In the genomic region with DNA sequence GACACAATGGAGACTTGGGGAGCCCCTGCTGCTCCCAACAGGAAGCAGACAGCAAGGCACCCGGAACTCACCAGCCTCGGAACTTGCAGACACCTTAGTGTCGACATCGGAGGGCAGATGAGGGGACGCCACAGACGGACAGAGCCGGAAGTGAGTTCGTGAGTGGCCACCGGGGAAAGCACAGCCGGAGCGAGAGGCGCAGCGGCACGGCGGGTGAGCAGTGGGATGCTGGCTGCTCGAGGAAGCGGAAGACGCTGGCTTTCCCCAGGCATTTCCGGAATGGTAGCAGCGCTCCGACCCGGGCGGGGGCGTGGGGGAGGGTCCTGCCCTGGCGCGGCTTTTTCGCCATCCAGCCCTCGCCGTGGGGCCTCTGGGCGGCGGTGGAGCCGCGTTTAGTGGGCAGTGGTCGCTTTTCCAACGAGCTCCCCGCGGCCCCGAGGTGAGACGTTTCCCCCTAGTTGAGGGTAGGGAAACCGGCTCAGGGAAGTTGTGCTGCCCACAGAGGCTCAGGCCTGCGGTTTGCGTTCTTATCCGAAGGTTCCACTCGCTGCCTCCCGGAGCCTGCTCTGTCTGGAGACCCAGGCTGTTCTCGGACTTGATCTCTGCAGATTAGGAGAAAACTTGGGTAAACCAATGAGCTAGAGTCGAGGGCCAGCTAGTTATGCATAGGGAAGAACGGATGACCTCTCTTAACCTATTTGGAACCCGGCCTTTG, we compare ENCODE assay signal across 8 mouse cellular contexts. TPM values are rescaled to one million over a fixed set of nuclear protein-coding genes. Genes with fewer than 3 reads are reported as not detected.
A peak's percentile ranks its signal among the peaks of the same experiment; 100 is the strongest.
DNase-seq lines count a peak whose midpoint lies in the region; ATAC-seq lines count a peak whose summit lies in the region.

A gene (plus strand): TSS at position 120 of the 715 bp plus-strand sequence.
A gene (minus strand): TSS at position 227 of the 715 bp plus-strand sequence.

- H3K9ac ChIP-seq in hindbrain, embryonic 15.5 days: peak within 1 kb of the TSS; percentile 83

- DNase-seq in T-cell, adult 2 months (ENCODE audit: low spot score): peak; percentile 93
- peak; percentile 86 to 89 for DNase-seq in cerebellum, postnatal 36 days
- peak; percentile 90 to 94 for DNase-seq in frontal cortex, postnatal 36 days (ENCODE audit: low spot score in 2 of 2)
- DNase-seq in left cerebral cortex, adult 11 months (ENCODE audit: low spot score): peak; percentile 86
- peak; percentile 94 to 96 for DNase-seq in lung, postnatal 4 days
- DNase-seq in retina, postnatal 7 days (ENCODE audit: low read depth, low spot score): peak; percentile 91
- peak; percentile 75 for DNase-seq in urinary bladder, adult 2 months (ENCODE audit: low spot score)

- H3K4me1 ChIP-seq in hindbrain, embryonic 15.5 days (replicated peaks): peaks cover 20% of the 10 kb centered on the region

- H3K27ac ChIP-seq in hindbrain, embryonic 15.5 days (replicated peaks): peak within 1 kb of the TSS; percentile 91

- peak within 1 kb of the TSS; percentile 61 for H3K4me2 ChIP-seq in hindbrain, embryonic 15.5 days

- H3K4me3 ChIP-seq in hindbrain, embryonic 15.5 days: peak within 1 kb of the TSS; percentile 76

- peaks cover 7% of the 10 kb centered on the region for H3K36me3 ChIP-seq in hindbrain, embryonic 15.5 days

- peak; percentile 97 for ATAC-seq in hindbrain, embryonic 15.5 days (ENCODE audit: low FRiP score, low read depth)

- no peaks in the 10 kb centered on the region for H3K9me3 ChIP-seq in hindbrain, embryonic 15.5 days

- under 1% methylated on average over 48 of the region's 49 CpGs for whole genome bisulfite sequencing in hindbrain, embryonic 15.5 days

- no peaks in the 10 kb centered on the region for H3K27me3 ChIP-seq in hindbrain, embryonic 15.5 days

RNA-seq across cellular contexts. Expression of the first gene that starts in this region (rescaled TPM):
- polyA plus RNA-seq in hindbrain, embryonic 15.5 days (2015; fragmentation: Nextera tagmentation; extraction: Ambion mirVana): 65.4 and 74.2 TPM in 2 replicates
- polyA plus RNA-seq in urinary bladder, adult 2 months (2012; rRNA removed): 75.9 and 82.4 TPM in 2 replicates

RNA-seq across cellular contexts. Expression of the second gene that starts in this region (rescaled TPM):
- 0.52 and 1.0 TPM in 2 replicates for polyA plus RNA-seq in hindbrain, embryonic 15.5 days (2015; fragmentation: Nextera tagmentation; extraction: Ambion mirVana)
- 1.3 and 1.4 TPM in 2 replicates for polyA plus RNA-seq in urinary bladder, adult 2 months (2012; rRNA removed)

Comparison
In these comparisons a context has a peak if more than half of its experiments do, and no peak if none do; other contexts are left out.
1. Peak in every context shown above with its lines: DNase-seq, ATAC-seq, H3K4me3 ChIP-seq and H3K27ac ChIP-seq.